Mouse (Mus musculus) CH12.LX (cell line): Measurements from ENCODE around the gene Ntm. TPM values are rescaled to one million over a fixed set of nuclear protein-coding genes. Genes with fewer than 3 reads are reported as not detected.

Experiments
- DNase-seq: peaks from one replicate; pipeline ENCODE4 v3.0.0-alpha.2; 2013; ENCODE audit errors: extremely low read depth
- H3K27ac ChIP-seq: 2 replicates; pipeline ENCODE4 v1.5.1; 2012; ENCODE audit warnings: low read depth, mild to moderate bottlenecking, control low read depth, moderate library complexity; ENCODE audit not compliant: insufficient read depth
- H3K27me3 ChIP-seq: replicated peaks from 2 replicates; pipeline ENCODE3; 2012; ENCODE audit warnings: inconsistent platforms
- H3K36me3 ChIP-seq, 2 experiments: replicated peaks in 1 of 2; 2 replicates each; pipeline versions ENCODE3 to v1.6.1; 2012; ENCODE audit warnings: inconsistent platforms in 1 of 2, low read length in 1 of 2, mild to moderate bottlenecking in 1 of 2, mixed read lengths in 1 of 2, moderate library complexity in 1 of 2; ENCODE audit not compliant: control insufficient read depth in 1 of 2, insufficient read depth in 1 of 2
- H3K4me1 ChIP-seq, 2 experiments: 2 replicates each; pipeline ENCODE4 v1.6.1; 2012; ENCODE audit warnings: inconsistent platforms in 1 of 2, moderate library complexity in 1 of 2; ENCODE audit not compliant: insufficient read depth in 2 of 2, control insufficient read depth in 1 of 2
- H3K4me2 ChIP-seq: 2 replicates; pipeline ENCODE4 v1.6.1; 2012; ENCODE audit warnings: low read depth, mild to moderate bottlenecking, control low read depth; ENCODE audit not compliant: poor library complexity, insufficient read depth, severe bottlenecking
- H3K4me3 ChIP-seq, 3 experiments: fragments of 150-350 bp in 1 of 3; sonication (generic) in 1 of 3; replicated peaks in 1 of 3; 2 replicates each; pipeline versions ENCODE3 to v1.5.1; 2011 to 2012; ENCODE audit warnings: low read depth in 2 of 3, low read length in 2 of 3, mild to moderate bottlenecking in 2 of 3, moderate library complexity in 2 of 3, control low read depth in 1 of 3, improper control_type of control experiment in 1 of 3, inconsistent platforms in 1 of 3, mixed read lengths in 1 of 3; ENCODE audit not compliant: poor library complexity in 1 of 3
- H3K79me2 ChIP-seq: replicated peaks from 2 replicates; pipeline ENCODE4 v1.6.1; 2012; ENCODE audit warnings: mild to moderate bottlenecking, moderate library complexity; ENCODE audit not compliant: control insufficient read depth, poor library complexity, insufficient read depth, severe bottlenecking; ENCODE audit errors: extremely low read depth
- H3K9ac ChIP-seq: 2 replicates; pipeline ENCODE4 v1.6.1; 2012; ENCODE audit warnings: low read depth, mild to moderate bottlenecking, control low read depth, moderate library complexity; ENCODE audit not compliant: insufficient read depth
- H3K9me3 ChIP-seq: replicated peaks from 2 replicates; pipeline ENCODE3; 2012; ENCODE audit warnings: low read length, inconsistent platforms, mixed read lengths
- BHLHE40 ChIP-seq: IDR thresholded peaks from 2 replicates; pipeline ENCODE4 v1.6.1; 2011; ENCODE audit warnings: mild to moderate bottlenecking, low read depth, low read length, improper control_type of control experiment
- CTCF ChIP-seq, 2 experiments: IDR thresholded peaks in 1 of 2; conservative IDR thresholded peaks in 1 of 2; 2 replicates each; pipeline ENCODE4 v1.5.1; 2011 to 2012; ENCODE audit warnings: low read depth in 2 of 2, low read length in 2 of 2, improper control_type of control experiment in 1 of 2, inconsistent platforms in 1 of 2, mild to moderate bottlenecking in 1 of 2, moderate library complexity in 1 of 2
- ELF1 ChIP-seq: IDR thresholded peaks from 2 replicates; pipeline ENCODE4 v1.6.1; 2014; ENCODE audit warnings: low read depth, mild to moderate bottlenecking, inconsistent platforms, low read length, improper control_type of control experiment
- EP300 ChIP-seq: IDR thresholded peaks from 2 replicates; pipeline ENCODE4 v1.6.1; 2011; ENCODE audit warnings: low read length, improper control_type of control experiment
- ETS1 ChIP-seq: conservative IDR thresholded peaks from 2 replicates; pipeline ENCODE4 v1.6.1; 2012; ENCODE audit warnings: low read depth, mild to moderate bottlenecking, inconsistent platforms, low read length, improper control_type of control experiment, moderate library complexity
- GABPA ChIP-seq: IDR thresholded peaks from 2 replicates; pipeline ENCODE4 v1.6.1; 2012; ENCODE audit warnings: low read depth, low read length, improper control_type of control experiment, inconsistent platforms; ENCODE audit not compliant: insufficient replicate concordance
- IRF4 ChIP-seq: IDR thresholded peaks from 2 replicates; pipeline ENCODE4 v1.6.1; 2014; ENCODE audit warnings: low read depth, mild to moderate bottlenecking, inconsistent platforms, low read length, improper control_type of control experiment
- JUND ChIP-seq: conservative IDR thresholded peaks from 2 replicates; pipeline ENCODE4 v1.6.1; 2011; ENCODE audit warnings: low read depth, low read length, improper control_type of control experiment
- KAT2A ChIP-seq: IDR thresholded peaks from 2 replicates; pipeline ENCODE4 v1.6.1; 2012; ENCODE audit warnings: low read length, improper control_type of control experiment, inconsistent platforms; ENCODE audit not compliant: insufficient replicate concordance
- MAFK ChIP-seq: IDR thresholded peaks from 2 replicates; pipeline ENCODE4 v1.6.1; 2011; ENCODE audit warnings: low read length, improper control_type of control experiment; ENCODE audit not compliant: insufficient replicate concordance
- MAX ChIP-seq: IDR thresholded peaks from 2 replicates; pipeline ENCODE4 v1.6.1; 2011; ENCODE audit warnings: low read length, improper control_type of control experiment
- MXI1 ChIP-seq: IDR thresholded peaks from 2 replicates; pipeline ENCODE4 v1.6.1; 2011; ENCODE audit warnings: mild to moderate bottlenecking, low read depth, low read length, improper control_type of control experiment
- NRF1 ChIP-seq: IDR thresholded peaks from 2 replicates; pipeline ENCODE4 v1.6.1; 2014; ENCODE audit warnings: low read depth, mild to moderate bottlenecking, inconsistent platforms, low read length, improper control_type of control experiment, moderate library complexity
- POLR2A ChIP-seq: IDR thresholded peaks from 2 replicates; pipeline ENCODE4 v1.6.1; 2011; ENCODE audit warnings: low read depth, mild to moderate bottlenecking, improper control_type of control experiment, low read length
- POLR2AphosphoS2 ChIP-seq: IDR thresholded peaks from 2 replicates; pipeline ENCODE4 v1.6.1; 2011; ENCODE audit warnings: low read depth, low read length, improper control_type of control experiment
- RCOR1 ChIP-seq: conservative IDR thresholded peaks from 2 replicates; pipeline ENCODE4 v1.6.1; 2012; ENCODE audit warnings: low read depth, mild to moderate bottlenecking, inconsistent platforms, low read length, improper control_type of control experiment
- SMC3 ChIP-seq: IDR thresholded peaks from 2 replicates; pipeline ENCODE4 v1.6.1; 2011; ENCODE audit warnings: low read depth, low read length, improper control_type of control experiment
- TBP ChIP-seq: conservative IDR thresholded peaks from 2 replicates; pipeline ENCODE4 v1.6.1; 2011; ENCODE audit warnings: low read depth, low read length, improper control_type of control experiment
- TCF12 ChIP-seq: IDR thresholded peaks from 2 replicates; pipeline ENCODE4 v1.6.1; 2014; ENCODE audit warnings: low read depth, mild to moderate bottlenecking, inconsistent platforms, low read length, improper control_type of control experiment
- UBTF ChIP-seq: IDR thresholded peaks from 2 replicates; pipeline ENCODE4 v1.6.1; 2012; ENCODE audit warnings: low read depth, mild to moderate bottlenecking, inconsistent platforms, low read length, improper control_type of control experiment, moderate library complexity
- ZC3H11A ChIP-seq: IDR thresholded peaks from 2 replicates; pipeline ENCODE4 v1.6.1; 2012; ENCODE audit warnings: low read depth, mild to moderate bottlenecking, inconsistent platforms, low read length, improper control_type of control experiment
- ZMIZ1 ChIP-seq: IDR thresholded peaks from 2 replicates; pipeline ENCODE4 v1.6.1; 2012; ENCODE audit warnings: low read depth, mild to moderate bottlenecking, inconsistent platforms, low read length, improper control_type of control experiment
- ZNF384 ChIP-seq: IDR thresholded peaks from 2 replicates; pipeline ENCODE4 v1.6.1; 2012; ENCODE audit warnings: low read depth, low read length, improper control_type of control experiment, inconsistent platforms
- dilution Hi-C: fragments of 300-500 bp; cut with MboI; formaldehyde crosslinking; loops from 2 replicates; pipeline ENCODE4 v1.14.3; 2020; ENCODE audit warnings: low sequenced_read_pairs; ENCODE audit not compliant: extremely low pct_unique_long_range_greater_than_20kb, extremely low pct_ligation_motif_present
- in situ Hi-C: fragments of 300-500 bp; cut with MboI; formaldehyde crosslinking; loops from 3 replicates; pipeline ENCODE4 v1.14.3; 2019; ENCODE audit warnings: low sequenced_read_pairs, low pct_ligation_motif_present, low pct_unique_long_range_greater_than_20kb, mixed read lengths
- polyA plus RNA-seq: library from polyadenylated mRNA; unstranded; fragments of >175 nt; gene quantifications from 2 replicates; pipeline ENCODE4 v1.2.1, GENCODE M21; 2012; ENCODE audit warnings: low read depth; ENCODE audit not compliant: insufficient read length
- total RNA-seq, 2 experiments: library from RNA; depleted of rRNA; stranded (reverse); fragments of 300-350 nt in 1 of 2; fragments of >200 nt in 1 of 2; gene quantifications; 2 replicates each; pipeline ENCODE4 v1.2.3; 2012 to 2014

The Ntm gene
- total and polyA plus RNA-seq, 3 experiments = not detected

- Histone ChIP-seq H3K4me2 (no peak overlapping the region), H3K36me3 (no peaks in the 10 kb centered on the region), H3K4me1 (no peaks in the 10 kb centered on the region), H3K9ac (no peak overlapping the region), H3K79me2 (no peaks in the 10 kb centered on the region), H3K4me3 (no peak overlapping the region), H3K27ac (no peak overlapping the region), H3K9me3 (peaks cover 67% of the 10 kb centered on the region), H3K27me3 (no peaks in the 10 kb centered on the region)
- DNase-seq = no peak
- dilution Hi-C loops = no loop called here
- in situ Hi-C loops = no loop called here
- TF ChIP-seq MAX (no peak), BHLHE40 (no peak), MAFK (no peak), UBTF (no peak), ZMIZ1 (no peak), TCF12 (no peak), KAT2A (no peak), ELF1 (no peak), ZC3H11A (no peak), SMC3 (no peak), MXI1 (no peak), ETS1 (no peak), JUND (no peak), IRF4 (no peak), TBP (no peak), POLR2A (no peak), ZNF384 (no peak)
Observed at GRCm38 (mm10) chr9:29925382-29925781, 37.6 kb downstream of the Ntm start.

GRCm38 (mm10) chr9:29898406-29899054 lies 64.4 kb downstream of the Ntm start:
- TF ChIP-seq POLR2AphosphoS2 = no peak
- no peak for TF ChIP-seq EP300
- TF ChIP-seq GABPA = no peak
- no peak for TF ChIP-seq NRF1
- TF ChIP-seq UBTF = no peak
- no peak for TF ChIP-seq ELF1
- TF ChIP-seq MXI1 = no peak
- no peak for TF ChIP-seq TBP
- TF ChIP-seq ZNF384 = no peak
- no peak for TF ChIP-seq CTCF (conservative IDR thresholded peaks at IDR 0.05 in 1 of 2, IDR thresholded peaks at IDR 0.05 in 1 of 2; ENCODE audit: low read depth in 2 of 2, low read length in 2 of 2)
- TF ChIP-seq RCOR1 = no peak
- TF ChIP-seq BHLHE40 = no peak

More at GRCm38 (mm10) chr9:29898406-29899054, 64.4 kb downstream of the Ntm start:
- no peaks in the 10 kb centered on the region for H3K4me1 ChIP-seq
- no peak overlapping the region for H3K9ac ChIP-seq
- dilution Hi-C loops (no loop called here), in situ Hi-C loops (no loop called here)
- no peaks in the 10 kb centered on the region for H3K79me2 ChIP-seq
- H3K27ac ChIP-seq = no peak overlapping the region
- no peak overlapping the region for H3K4me3 ChIP-seq
- DNase-seq = no peak
- H3K4me2 ChIP-seq = no peak overlapping the region
- H3K36me3 ChIP-seq = no peaks in the 10 kb centered on the region
- H3K27me3 ChIP-seq = no peaks in the 10 kb centered on the region
- H3K9me3 ChIP-seq = peaks cover 63% of the 10 kb centered on the region
